Mouse (Mus musculus): Measurements from ENCODE around the gene Olfr700. TPM values are rescaled to one million over a fixed set of nuclear protein-coding genes. Genes with fewer than 3 reads are reported as not detected.

Olfr700 gene
- polyA plus RNA-seq (2012) = not detected in 2 replicates

- TF ChIP-seq GATA1 (IDR thresholded peaks at IDR 0.05; ENCODE audit: low read length) = no peak
Measured at GRCm38 (mm10) chr7:106808734-106809133, at the start of gene Olfr700. Gene Olfr700 (minus strand): TSS chr7:106808834.

GRCm38 (mm10) chr7:106843060-106843459 lies 34.4 kb upstream of the Olfr700 start, which contains the start of gene Olfr703:
Gene Olfr703 (plus strand): TSS chr7:106843360.
- no peak for TF ChIP-seq GATA1 (IDR thresholded peaks at IDR 0.05; ENCODE audit: low read length)

GRCm38 (mm10) chr7:106833793-106834192 lies 25.2 kb upstream of the Olfr700 start, which contains the start of gene Olfr702:
Gene Olfr702 (minus strand): TSS chr7:106833893.
- no peak for TF ChIP-seq GATA1 (IDR thresholded peaks at IDR 0.05; ENCODE audit: low read length)

- TF ChIP-seq GATA1 (IDR thresholded peaks at IDR 0.05; ENCODE audit: low read length) = no peak
Measured at GRCm38 (mm10) chr7:106818414-106818813, 9.8 kb upstream of the Olfr700 start.

GRCm38 (mm10) chr7:106815775-106816174 lies 7.1 kb upstream of the Olfr700 start:
- TF ChIP-seq GATA1 (IDR thresholded peaks at IDR 0.05; ENCODE audit: low read length) = no peak

GRCm38 (mm10) chr7:106813829-106814228 lies 5.2 kb upstream of the Olfr700 start, which contains the start of gene Olfr701:
Gene Olfr701 (plus strand): TSS chr7:106814129.
- no peak for TF ChIP-seq GATA1 (IDR thresholded peaks at IDR 0.05; ENCODE audit: low read length)

GRCm38 (mm10) chr7:106793098-106793497 lies 15.5 kb downstream of the Olfr700 start, which contains the start of gene Olfr699:
Gene Olfr699 (minus strand): TSS chr7:106793198.
- no peak for TF ChIP-seq GATA1 (IDR thresholded peaks at IDR 0.05; ENCODE audit: low read length)

- TF ChIP-seq GATA1 (IDR thresholded peaks at IDR 0.05; ENCODE audit: low read length) = no peak
Measured at GRCm38 (mm10) chr7:106788330-106788729, 20.3 kb downstream of the Olfr700 start.

- no peak for TF ChIP-seq GATA1 (IDR thresholded peaks at IDR 0.05; ENCODE audit: low read length)
Measured at GRCm38 (mm10) chr7:106758800-106759199, 49.8 kb downstream of the Olfr700 start.

Other genes starting within 250 kb of the Olfr700 start
- not detected in 2 replicates for gene Olfr693, start 128.2 kb downstream of the Olfr700 start, polyA plus RNA-seq (2012)
- gene Olfr694, start 117.0 kb downstream of the Olfr700 start, polyA plus RNA-seq (2012) = not detected in 2 replicates
- gene Olfr695, start 92.4 kb downstream of the Olfr700 start, polyA plus RNA-seq (2012) = not detected in 2 replicates
- gene Olfr697, start 66.4 kb downstream of the Olfr700 start, polyA plus RNA-seq (2012) = not detected in 2 replicates
- not detected in 2 replicates for gene Olfr698, start 53.4 kb downstream of the Olfr700 start, polyA plus RNA-seq (2012)
- not detected in 2 replicates for gene Olfr699, start 15.6 kb downstream of the Olfr700 start, polyA plus RNA-seq (2012)
- not detected in 2 replicates for gene Olfr701, start 5.3 kb upstream of the Olfr700 start, polyA plus RNA-seq (2012)
- gene Olfr702, start 25.1 kb upstream of the Olfr700 start, polyA plus RNA-seq (2012) = not detected in 2 replicates
- not detected in 2 replicates for gene Olfr703, start 34.5 kb upstream of the Olfr700 start, polyA plus RNA-seq (2012)
- gene Olfr704, start 54.4 kb upstream of the Olfr700 start, polyA plus RNA-seq (2012) = not detected in 2 replicates
- gene Olfr705, start 68.1 kb upstream of the Olfr700 start, polyA plus RNA-seq (2012) = not detected in 2 replicates
- not detected in 2 replicates for gene Olfr706, start 79.3 kb upstream of the Olfr700 start, polyA plus RNA-seq (2012)
- not detected in 2 replicates for gene Olfr707, start 92.4 kb upstream of the Olfr700 start, polyA plus RNA-seq (2012)
- gene Olfr1532-ps1, start 99.2 kb upstream of the Olfr700 start, polyA plus RNA-seq (2012) = not detected in 2 replicates
- gene Olfr709-ps1, start 123.4 kb upstream of the Olfr700 start, polyA plus RNA-seq (2012) = not detected in 2 replicates
- not detected in 2 replicates for gene Olfr710, start 139.5 kb upstream of the Olfr700 start, polyA plus RNA-seq (2012)
- not detected in 2 replicates for gene Olfr6, start 155.1 kb upstream of the Olfr700 start, polyA plus RNA-seq (2012)
- not detected in 2 replicates for gene Olfr711, start 166.6 kb upstream of the Olfr700 start, polyA plus RNA-seq (2012)
- not detected in 2 replicates for gene Olfr2, start 197.2 kb upstream of the Olfr700 start, polyA plus RNA-seq (2012)
- not detected in 2 replicates for gene Olfr713, start 222.3 kb upstream of the Olfr700 start, polyA plus RNA-seq (2012)

Measured in G1E-ER4 (cell line).